Mouse (Mus musculus) forebrain, embryonic 11.5 days (tissue): ENCODE results near the gene Wnt3. TPM values are rescaled to one million over a fixed set of nuclear protein-coding genes. Genes with fewer than 3 reads are reported as not detected.
A peak's percentile ranks its signal among the peaks of the same experiment; 100 is the strongest.

Experiments used
- ATAC-seq: fragments of 200-750 bp; cut with Nextera tagmentation; replicated peaks from 2 replicates; pipeline ENCODE4 v1.8.0; 2017; ENCODE audit warnings: moderate TSS enrichment; ENCODE audit not compliant: low FRiP score
- DNase-seq: peaks from one replicate; pipeline ENCODE4 v3.0.0-alpha.2; 2017; ENCODE audit warnings: low spot score
- H3K27ac ChIP-seq: fragments of 300-500 bp; sonication (generic); 2 replicates; pipeline ENCODE4 v1.5.1; 2014; ENCODE audit warnings: low read depth, low read length
- H3K27me3 ChIP-seq: fragments of 300-500 bp; sonication (generic); 2 replicates; pipeline ENCODE4 v1.6.1; 2014; ENCODE audit warnings: mild to moderate bottlenecking, low read length, mixed read lengths; ENCODE audit not compliant: control insufficient read depth, insufficient read depth
- H3K36me3 ChIP-seq: fragments of 300-500 bp; sonication (generic); 2 replicates; pipeline ENCODE4 v1.6.1; 2014; ENCODE audit warnings: mild to moderate bottlenecking, low read length, moderate library complexity, mixed read lengths; ENCODE audit not compliant: control insufficient read depth, insufficient read depth
- H3K4me1 ChIP-seq: fragments of 300-500 bp; sonication (generic); replicated peaks from 2 replicates; pipeline ENCODE4 v1.6.1; 2014; ENCODE audit warnings: low read length, mixed read lengths; ENCODE audit not compliant: control insufficient read depth, insufficient read depth
- H3K4me2 ChIP-seq: fragments of 300-500 bp; sonication (generic); 2 replicates; pipeline ENCODE4 v1.6.1; 2014; ENCODE audit warnings: low read depth, mild to moderate bottlenecking, low read length, moderate library complexity, mixed read lengths; ENCODE audit not compliant: severe bottlenecking
- H3K4me3 ChIP-seq: fragments of 300-500 bp; sonication (generic); 2 replicates; pipeline ENCODE4 v1.5.1; 2014; ENCODE audit warnings: low read depth, low read length
- H3K9ac ChIP-seq: fragments of 300-500 bp; sonication (generic); 2 replicates; pipeline ENCODE4 v1.6.1; 2014; ENCODE audit warnings: low read length
- H3K9me3 ChIP-seq: fragments of 300-500 bp; sonication (generic); 2 replicates; pipeline ENCODE4 v1.6.1; 2016; ENCODE audit warnings: low read length, mixed read lengths; ENCODE audit not compliant: control insufficient read depth
- WGBS: fragments of 180-500 bp; shearing (Covaris S2); extraction: QIAGEN DNeasy Blood & Tissue Kit; methylation state at CpG from one replicate; pipeline ENCODE4 v1.1.7; 2014; 5-methylcytosine and 5-hydroxymethylcytosine counted together
- polyA plus RNA-seq: library from polyadenylated mRNA; unstranded; fragments of >200 nt; fragmentation: Nextera tagmentation; extraction: Ambion mirVana; gene quantifications from 2 replicates; pipeline ENCODE4 v1.2.1, GENCODE M21; 2014

Gene Wnt3
- polyA plus RNA-seq, 1 experiment from 2014 or later = 5.7 TPM

- WGBS = 86% methylated on average over 11 of the region's 11 CpGs
- Histone ChIP-seq H3K27me3 (peaks cover 21% of the 10 kb centered on the region), H3K27ac (no peak overlapping the region), H3K4me1 (peaks cover 11% of the 10 kb centered on the region; the same call in 1 of the 2 replicates), H3K4me3 (no peak overlapping the region), H3K9ac (no peak overlapping the region), H3K9me3 (no peaks in the 10 kb centered on the region; the same call in 1 of the 2 replicates), H3K4me2 (no peak overlapping the region), H3K36me3 (no peaks in the 10 kb centered on the region)
- no peak for DNase-seq
- no peak for ATAC-seq
Measured at GRCm38 (mm10) chr11:103804126-103804525, 30.2 kb downstream of the Wnt3 start.

- Histone ChIP-seq H3K4me3 (no peak overlapping the region), H3K9ac (no peak overlapping the region), H3K9me3 (no peaks in the 10 kb centered on the region; the same call in 1 of the 2 replicates), H3K27me3 (peaks cover 27% of the 10 kb centered on the region), H3K4me2 (no peak overlapping the region), H3K36me3 (no peaks in the 10 kb centered on the region), H3K27ac (no peak overlapping the region), H3K4me1 (peaks cover 18% of the 10 kb centered on the region)
- no peak for DNase-seq
- 83% methylated on average over 4 of the region's 4 CpGs for WGBS
- ATAC-seq = no peak
Measured at GRCm38 (mm10) chr11:103804804-103805203, 30.9 kb downstream of the Wnt3 start.

GRCm38 (mm10) chr11:103807966-103808365 is 34.0 kb downstream of the Wnt3 start:
- H3K9ac ChIP-seq = no peak overlapping the region
- no peak for DNase-seq
- no peak overlapping the region for H3K4me3 ChIP-seq
- no peak for ATAC-seq
- no peaks in the 10 kb centered on the region for H3K36me3 ChIP-seq
- H3K4me2 ChIP-seq = no peak overlapping the region
- H3K4me1 ChIP-seq = peaks cover 27% of the 10 kb centered on the region
- H3K27me3 ChIP-seq = peaks cover 56% of the 10 kb centered on the region
- WGBS = 50% methylated on average over 12 of the region's 12 CpGs
- H3K27ac ChIP-seq = no peak overlapping the region
- no peaks in the 10 kb centered on the region; the same call in 1 of the 2 replicates for H3K9me3 ChIP-seq

- H3K4me1 ChIP-seq = peaks cover 27% of the 10 kb centered on the region
- peak overlapping the region; percentile 52 for H3K4me3 ChIP-seq
- WGBS = 3% methylated on average over 29 of the region's 29 CpGs
- H3K36me3 ChIP-seq = no peaks in the 10 kb centered on the region
- peak overlapping the region; percentile 67 for H3K9ac ChIP-seq
- DNase-seq (peak; percentile 67), ATAC-seq (no peak; the same call in 1 of the 2 replicates)
- H3K9me3 ChIP-seq = no peaks in the 10 kb centered on the region; the same call in 1 of the 2 replicates
- peaks cover 63% of the 10 kb centered on the region for H3K27me3 ChIP-seq
- H3K4me2 ChIP-seq = peak overlapping the region; percentile 97
- H3K27ac ChIP-seq = peak overlapping the region; percentile 50; the same call in 1 of the 2 replicates
Measured at GRCm38 (mm10) chr11:103808771-103809610, 35.0 kb downstream of the Wnt3 start.

GRCm38 (mm10) chr11:103809611-103810598 is 36.0 kb downstream of the Wnt3 start:
- H3K9me3 ChIP-seq = no peaks in the 10 kb centered on the region; the same call in 1 of the 2 replicates
- under 1% methylated on average over 95 of the region's 107 CpGs for WGBS
- H3K4me3 ChIP-seq = peak overlapping the region; percentile 52
- no peaks in the 10 kb centered on the region for H3K36me3 ChIP-seq
- H3K27ac ChIP-seq = peak overlapping the region; percentile 50; the same call in 1 of the 2 replicates
- H3K27me3 ChIP-seq = peaks cover 64% of the 10 kb centered on the region
- H3K4me1 ChIP-seq = peaks cover 27% of the 10 kb centered on the region
- H3K4me2 ChIP-seq = peak overlapping the region; percentile 97
- DNase-seq (peak; percentile 75), ATAC-seq (peak; percentile 51)
- H3K9ac ChIP-seq = peak overlapping the region; percentile 67

GRCm38 (mm10) chr11:103810631-103811030 is 36.7 kb downstream of the Wnt3 start:
- peaks cover 27% of the 10 kb centered on the region for H3K4me1 ChIP-seq
- peak overlapping the region; percentile 52 for H3K4me3 ChIP-seq
- H3K36me3 ChIP-seq = no peaks in the 10 kb centered on the region
- peak overlapping the region; percentile 67 for H3K9ac ChIP-seq
- no peak for ATAC-seq
- H3K27ac ChIP-seq = no peak overlapping the region
- no peak for DNase-seq
- H3K4me2 ChIP-seq = peak overlapping the region; percentile 97
- H3K27me3 ChIP-seq = peaks cover 64% of the 10 kb centered on the region
- no peaks in the 10 kb centered on the region; the same call in 1 of the 2 replicates for H3K9me3 ChIP-seq
- 7% methylated on average over 12 of the region's 12 CpGs for WGBS

GRCm38 (mm10) chr11:103811246-103811645 is 37.3 kb downstream of the Wnt3 start:
- Histone ChIP-seq H3K9ac (no peak overlapping the region), H3K27me3 (peaks cover 65% of the 10 kb centered on the region), H3K9me3 (no peaks in the 10 kb centered on the region), H3K4me2 (no peak overlapping the region), H3K4me3 (no peak overlapping the region), H3K27ac (no peak overlapping the region), H3K36me3 (no peaks in the 10 kb centered on the region), H3K4me1 (peaks cover 27% of the 10 kb centered on the region)
- ATAC-seq (no peak), DNase-seq (no peak)
- WGBS = 36% methylated on average over 25 of the region's 25 CpGs

- Histone ChIP-seq H3K36me3 (no peaks in the 10 kb centered on the region), H3K4me2 (no peak overlapping the region), H3K4me1 (peaks cover 9% of the 10 kb centered on the region), H3K9me3 (no peaks in the 10 kb centered on the region), H3K27me3 (peaks cover 38% of the 10 kb centered on the region), H3K9ac (no peak overlapping the region), H3K4me3 (no peak overlapping the region), H3K27ac (no peak overlapping the region)
- ATAC-seq (no peak), DNase-seq (no peak)
- WGBS = 57% methylated on average over 3 of the region's 3 CpGs
Measured at GRCm38 (mm10) chr11:103814808-103815207, 40.9 kb downstream of the Wnt3 start.
